Mouse (Mus musculus) R1 (cell line): ENCODE data around the gene Cdyl.
A peak's percentile ranks its signal among the peaks of the same experiment; 100 is the strongest.

Source experiments
- DNase-seq: peaks from one replicate; pipeline ENCODE4 v3.0.0-alpha.2; 2018; ENCODE audit warnings: low read depth, low spot score

The Cdyl gene

DNA sequence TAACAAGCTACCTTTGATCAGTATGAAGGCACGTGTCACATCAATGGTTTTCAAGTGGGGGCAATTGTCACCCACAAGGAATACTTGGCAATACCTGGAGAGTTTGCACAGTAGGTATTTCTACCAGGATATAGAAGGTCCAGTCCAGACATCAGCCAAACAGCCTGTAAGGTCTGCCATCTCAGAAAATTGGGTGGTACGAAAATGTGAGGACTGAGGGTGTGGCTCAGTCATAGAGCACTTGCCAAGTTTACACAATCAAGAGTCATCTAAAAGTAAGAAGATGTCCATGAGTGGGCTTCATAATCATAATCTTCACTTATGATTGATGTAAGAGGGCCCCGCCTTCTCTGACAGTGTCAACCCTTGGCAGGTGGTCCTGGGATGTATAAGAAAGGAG lies 29.9 kb downstream of the Cdyl start:
- DNase-seq, result no peak

DNA sequence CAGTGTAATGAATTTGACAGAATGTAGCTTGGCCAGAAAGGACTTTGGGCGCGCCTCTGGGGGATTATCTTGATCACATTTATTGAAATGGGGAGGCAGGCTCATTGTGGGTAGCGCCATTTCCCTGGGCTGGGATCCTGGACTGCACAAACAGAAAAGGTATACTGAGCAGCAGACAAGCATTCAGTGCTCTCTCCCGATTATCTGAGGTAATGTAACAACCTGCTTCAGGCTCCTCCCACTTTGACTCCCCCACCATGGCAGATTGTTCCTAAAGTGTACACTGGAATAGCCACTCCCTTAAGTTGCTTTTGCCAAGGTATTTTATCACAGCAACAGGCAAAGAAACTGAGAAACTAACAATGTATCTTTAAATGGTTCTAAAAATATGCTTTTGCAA lies 58.0 kb downstream of the Cdyl start:
- DNase-seq, result peak; percentile 13

DNA sequence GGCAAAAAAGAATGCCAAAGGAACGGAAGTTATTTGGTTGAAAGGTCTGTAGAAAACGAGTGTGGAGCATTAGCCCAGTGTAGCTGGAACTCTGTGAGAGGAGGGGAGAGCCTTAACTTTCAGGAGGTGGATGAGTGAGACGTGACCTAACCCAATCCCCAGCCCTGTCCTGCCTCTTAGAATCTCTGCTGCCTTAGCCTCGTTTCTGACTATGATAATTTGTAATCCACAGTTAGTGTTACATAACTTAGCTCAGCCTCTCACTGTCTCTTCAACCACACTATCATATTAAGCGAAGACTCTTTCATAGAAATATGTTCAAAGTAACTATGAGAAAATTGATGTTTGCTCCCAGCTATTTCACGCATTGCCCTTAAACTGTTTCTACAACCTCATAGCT lies 59.9 kb downstream of the Cdyl start:
- DNase-seq, result no peak

DNA sequence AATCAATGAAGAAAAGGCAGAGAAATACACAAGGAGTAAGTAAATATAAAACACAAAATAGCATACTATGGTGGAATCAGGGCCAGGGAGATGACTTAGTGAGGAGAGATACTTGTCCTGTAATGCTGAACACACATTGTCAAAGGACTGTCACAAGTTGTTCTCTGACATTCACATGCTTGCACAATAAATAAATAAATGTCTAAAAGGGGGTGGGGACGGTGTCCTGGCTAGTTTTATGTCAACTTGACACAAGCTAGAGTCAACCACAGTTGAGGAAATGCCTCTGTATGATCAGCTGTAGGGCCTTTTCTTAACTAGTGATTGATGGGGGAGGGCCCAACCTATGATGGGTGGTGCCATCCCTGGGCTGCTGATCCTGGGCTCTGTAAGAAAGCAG lies 63.4 kb downstream of the Cdyl start:
- DNase-seq, result no peak

DNA sequence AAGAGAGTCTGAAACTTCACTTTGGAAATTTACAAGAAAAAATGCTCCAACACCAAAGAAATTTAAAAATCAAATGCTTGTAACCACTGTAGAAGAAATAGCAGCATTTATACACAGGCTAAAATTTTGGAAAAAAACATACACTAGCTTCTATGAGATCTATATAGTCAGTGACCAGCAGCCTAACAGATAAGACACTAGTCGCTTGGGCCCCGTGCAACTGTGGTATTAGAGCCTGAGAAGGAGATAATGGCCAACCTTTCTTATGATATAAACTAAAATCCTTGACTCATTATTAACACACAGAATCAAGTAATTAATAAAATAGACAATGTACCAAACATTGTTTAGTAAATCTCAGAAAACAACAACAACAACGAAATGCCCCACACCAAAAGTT lies 66.4 kb downstream of the Cdyl start:
- no peak for DNase-seq

DNA sequence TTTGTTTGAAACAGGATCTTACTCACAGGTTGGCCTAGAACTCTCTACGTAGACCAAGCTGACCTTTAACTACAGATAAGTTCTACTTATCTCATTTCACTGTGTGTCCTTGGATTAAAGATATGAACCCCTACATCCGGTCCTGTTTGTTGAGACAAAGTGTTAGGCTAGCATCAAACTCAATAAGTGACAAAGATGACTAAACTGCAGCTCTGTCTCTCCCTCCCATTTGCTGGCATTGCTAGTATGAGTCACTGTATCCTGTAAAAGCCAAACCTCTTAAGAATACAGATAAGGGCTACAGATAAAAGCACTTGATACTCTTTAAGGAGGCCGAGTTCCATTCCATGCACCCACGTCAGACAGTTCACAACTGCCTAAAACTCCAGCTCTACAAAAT lies 72.5 kb downstream of the Cdyl start:
- no peak for DNase-seq

DNA sequence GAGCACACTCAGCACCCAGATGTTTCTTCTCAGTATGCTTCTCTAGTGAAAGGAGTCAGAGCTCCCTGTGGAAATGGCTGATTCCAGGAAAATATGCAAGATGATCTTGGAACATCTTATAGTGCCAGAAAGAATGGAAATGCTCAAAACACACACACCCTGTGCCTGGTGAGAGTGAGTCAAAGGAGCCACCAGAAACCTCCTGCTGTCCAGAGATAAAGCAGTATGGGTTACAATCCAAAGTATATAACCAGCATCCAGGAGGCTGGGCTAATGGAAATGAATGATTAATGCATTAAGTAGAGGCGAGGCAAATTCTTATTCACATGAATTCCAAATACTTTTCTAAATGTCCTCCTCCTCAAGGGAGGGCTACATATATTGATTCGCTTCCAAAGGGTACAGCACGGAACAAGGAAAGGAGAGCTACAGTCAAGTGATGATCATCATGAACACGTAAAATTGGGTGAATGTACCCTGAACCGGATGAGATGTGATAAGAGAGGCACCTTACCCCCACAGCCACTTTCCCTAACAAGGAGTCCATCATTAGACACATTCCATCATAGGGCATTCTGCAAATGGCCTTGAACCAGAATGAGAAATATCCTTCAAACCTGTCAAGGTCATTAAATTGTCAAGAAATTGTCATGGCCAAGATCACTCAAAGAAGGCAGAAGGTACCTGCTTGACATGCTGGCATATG lies 73.4 kb downstream of the Cdyl start:
- no peak for DNase-seq

DNA sequence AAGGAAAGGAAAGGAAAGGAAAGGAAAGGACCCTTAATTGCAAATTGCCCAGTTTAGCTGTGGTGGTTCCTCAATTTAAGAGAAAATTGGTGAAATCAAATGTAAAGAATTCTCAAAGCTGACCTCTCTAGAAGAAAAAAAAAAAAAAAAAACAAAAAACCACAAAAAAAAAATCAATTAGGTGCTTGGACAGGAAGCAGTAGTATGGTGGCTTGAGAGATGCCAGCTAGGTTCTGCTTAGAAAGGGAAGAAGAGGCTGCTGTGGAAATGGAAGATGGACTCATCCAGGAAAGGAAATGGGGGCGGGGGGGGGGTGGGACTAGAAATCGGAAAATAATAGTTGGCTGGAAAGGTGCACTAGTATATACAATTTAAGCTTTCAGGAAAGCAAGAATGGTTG lies 77.9 kb downstream of the Cdyl start:
- DNase-seq, result no peak

DNA sequence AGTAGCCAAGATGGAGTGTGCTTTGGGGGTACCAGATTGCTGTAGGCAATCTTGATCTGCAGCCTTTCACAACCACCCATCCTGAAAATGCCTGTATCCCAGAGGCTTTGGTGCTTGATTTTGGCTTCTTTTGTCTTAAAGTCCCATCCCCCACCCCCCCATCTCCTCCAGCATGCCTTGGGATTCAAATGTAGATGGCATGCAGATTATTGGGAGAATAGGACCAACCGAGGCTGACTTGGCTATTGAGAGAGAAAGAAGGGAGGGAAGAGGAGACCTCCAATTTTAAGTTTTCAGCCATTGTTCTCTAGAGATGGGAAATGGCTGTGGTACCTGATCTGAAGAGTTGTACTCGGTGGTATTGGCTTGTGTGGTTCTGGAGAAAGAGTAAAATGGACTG lies 78.6 kb downstream of the Cdyl start:
- peak; percentile 98 for DNase-seq

DNA sequence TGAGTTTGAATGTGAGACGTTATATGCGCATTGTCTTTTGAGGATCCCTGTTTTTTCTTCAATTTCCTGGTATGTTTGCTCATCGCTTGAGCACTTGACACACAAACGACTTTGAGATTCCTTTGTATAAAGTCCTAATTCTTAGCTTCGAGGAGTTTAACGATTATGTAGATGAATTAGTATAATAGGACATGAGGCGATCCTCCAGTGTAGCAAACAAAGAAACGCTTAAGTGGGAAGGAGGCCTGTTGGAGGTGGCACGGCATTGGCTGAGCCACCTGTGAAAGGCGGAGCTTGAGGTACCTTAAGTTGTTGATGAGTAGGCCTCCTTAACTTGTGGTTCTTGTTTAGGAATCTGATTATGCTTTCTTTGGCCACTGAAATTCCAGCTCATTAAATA lies 79.8 kb downstream of the Cdyl start:
- peak; percentile 92 for DNase-seq

DNA sequence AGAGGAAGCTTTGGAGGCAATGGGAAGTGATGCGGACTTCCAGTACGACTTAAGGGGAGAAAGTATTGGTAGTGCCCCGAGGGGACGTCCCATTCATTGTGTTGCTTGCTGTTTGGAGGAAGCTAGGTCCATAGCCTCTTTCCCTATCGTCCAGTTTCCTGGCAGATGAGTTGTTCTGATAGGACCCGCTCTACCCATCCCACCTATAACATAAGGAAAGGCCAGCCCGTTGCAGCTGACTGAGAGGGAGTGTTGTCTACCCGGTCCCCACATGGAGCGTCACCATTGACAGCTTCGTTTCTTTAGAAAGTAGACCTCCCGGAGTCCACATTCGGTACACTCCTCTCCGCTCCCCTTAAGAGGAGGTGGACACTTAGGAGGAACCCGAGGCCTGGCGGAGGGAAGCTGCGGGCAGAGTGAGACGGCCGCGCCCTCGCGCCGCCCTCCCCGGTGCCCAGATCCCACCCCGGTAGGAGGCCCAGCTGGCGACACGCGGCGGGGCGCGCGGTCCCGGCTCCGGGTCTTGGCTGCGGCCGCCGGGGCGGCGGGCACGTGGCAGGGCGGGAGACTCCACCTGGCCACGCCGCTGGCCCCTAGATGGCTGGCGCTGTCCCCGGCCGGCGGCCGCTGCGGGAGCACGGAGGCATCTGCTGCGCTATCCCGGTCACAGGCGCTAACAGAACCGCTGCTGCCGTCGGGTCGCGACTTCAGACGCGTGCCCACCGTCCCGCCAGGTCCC lies 80.8 kb downstream of the Cdyl start:
- peak; percentile 41 for DNase-seq

DNA sequence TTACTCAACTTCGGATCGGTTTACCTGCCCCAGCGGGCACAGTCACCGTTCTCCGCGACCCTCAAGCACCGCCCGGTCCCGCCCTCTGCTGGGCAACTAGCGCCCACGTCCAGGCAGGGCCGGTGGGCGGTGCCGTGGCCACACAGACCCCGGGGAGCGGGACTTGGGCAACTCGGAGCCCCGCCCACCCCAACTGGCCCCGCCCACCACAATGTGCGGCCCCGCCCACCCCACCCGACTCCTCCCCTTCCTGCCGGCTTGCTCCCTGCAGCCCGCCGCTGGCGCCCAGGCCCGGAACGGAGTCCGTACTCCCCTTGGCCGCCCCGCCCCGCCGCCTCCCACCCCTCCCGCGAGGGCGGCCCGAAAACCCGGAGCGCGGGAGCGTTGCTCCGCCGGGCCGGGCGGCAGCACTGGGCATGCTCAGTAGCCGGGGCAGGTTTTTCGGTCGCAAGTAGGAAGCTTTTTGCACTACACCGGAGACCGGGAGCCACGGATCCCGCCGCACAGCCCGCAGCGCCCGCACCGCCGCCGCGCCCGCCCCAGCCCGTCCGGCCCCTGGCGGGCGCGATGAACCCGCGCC lies 81.5 kb downstream of the Cdyl start:
- peak; percentile 81 for DNase-seq

DNA sequence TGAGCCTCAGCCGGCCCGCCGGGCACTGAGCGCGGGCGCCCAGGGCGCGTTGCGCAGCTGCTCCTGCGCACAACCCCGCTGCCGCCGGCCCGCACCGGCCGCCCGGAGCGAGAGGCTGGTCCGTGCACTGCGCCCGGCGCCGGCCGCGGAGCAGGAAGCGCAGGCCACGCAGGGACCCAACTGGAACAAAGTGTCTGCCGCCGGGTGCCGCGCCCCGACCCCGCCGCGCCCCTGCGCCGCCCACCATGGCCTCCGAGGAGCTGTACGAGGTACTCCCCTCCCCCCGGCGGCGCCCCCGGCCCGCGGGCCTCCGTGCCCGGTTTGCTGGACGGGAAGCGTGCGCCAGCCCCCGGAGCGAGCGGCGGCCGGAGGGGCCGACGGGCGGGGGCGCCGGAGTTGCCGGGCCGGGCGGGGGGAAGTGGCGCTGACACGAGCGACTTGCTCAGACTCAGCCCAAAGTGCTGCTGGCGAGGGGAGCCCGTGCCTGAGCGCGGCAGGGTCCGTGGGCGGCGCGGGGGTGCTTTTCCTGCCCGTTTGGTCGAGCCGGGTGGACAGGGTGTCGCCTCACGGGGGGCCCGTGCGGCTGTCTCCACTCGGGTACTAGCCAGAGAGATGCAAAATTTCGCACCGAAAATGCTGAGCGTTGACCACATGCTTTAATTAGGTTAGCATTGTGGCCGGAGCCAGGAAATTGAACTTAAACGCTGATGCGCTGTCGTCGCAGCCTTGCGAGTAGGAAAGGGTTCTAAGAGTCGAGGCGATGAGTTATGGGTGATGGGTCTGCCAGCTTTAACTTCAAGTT lies 82.2 kb downstream of the Cdyl start:
- peak; percentile 34 for DNase-seq

DNA sequence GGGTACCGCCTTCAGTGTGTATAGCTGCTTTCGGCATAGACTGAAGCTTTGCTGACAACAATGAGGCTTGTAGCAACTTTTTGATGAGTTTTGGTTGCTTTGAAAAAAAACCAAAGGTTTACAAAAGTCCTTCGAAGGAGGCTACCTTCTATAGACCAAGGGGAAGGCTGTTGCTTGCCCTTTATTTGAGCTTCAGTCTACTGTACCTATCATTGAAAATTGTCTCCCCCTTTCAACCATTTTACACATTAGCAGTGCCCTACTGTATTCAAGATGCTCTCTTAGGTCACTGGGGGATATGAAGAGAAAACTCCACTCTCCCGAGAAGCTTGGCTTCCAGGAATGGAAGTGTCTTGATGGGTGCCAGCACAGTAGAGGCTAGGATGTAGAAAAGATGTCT lies 83.1 kb downstream of the Cdyl start:
- DNase-seq, result no peak

DNA sequence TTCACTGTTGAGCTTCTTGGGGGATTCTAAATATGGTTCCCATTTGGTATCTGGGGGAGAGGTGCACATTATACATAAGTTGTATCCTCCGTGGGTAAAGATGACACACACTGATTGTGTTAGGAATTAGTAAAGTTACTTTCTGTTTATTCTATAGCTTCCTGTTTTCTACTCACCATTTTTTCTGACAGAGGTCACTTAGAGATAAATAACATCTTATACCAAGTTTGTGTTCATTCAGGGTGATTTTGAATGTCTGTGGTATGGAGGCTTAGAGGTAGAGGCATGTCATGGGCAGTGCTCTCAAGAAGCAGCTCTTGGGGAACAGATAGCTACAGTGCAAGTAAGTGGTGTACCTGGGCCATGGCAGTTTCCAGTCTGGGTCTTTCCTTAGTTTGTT lies 83.6 kb downstream of the Cdyl start:
- no peak for DNase-seq

DNA sequence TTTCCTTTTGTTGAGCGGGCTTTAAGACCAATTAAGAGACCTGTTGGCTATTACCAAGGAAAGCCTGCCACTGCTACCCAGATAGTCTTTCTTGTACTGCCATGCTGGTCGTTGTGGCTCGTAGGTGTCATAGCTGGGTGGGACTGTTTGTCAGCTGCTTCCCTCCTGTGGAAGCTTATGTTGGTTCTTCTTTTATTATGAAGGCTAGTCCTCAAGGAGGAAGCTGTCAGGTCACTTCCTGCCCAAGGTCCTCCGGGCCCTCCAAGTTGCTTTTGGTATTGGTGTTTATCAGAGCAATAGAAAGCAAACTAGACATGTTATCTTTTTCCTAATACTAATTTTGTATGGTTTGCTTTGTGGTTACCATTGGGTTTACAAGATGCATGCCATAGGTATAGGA lies 89.6 kb downstream of the Cdyl start:
- DNase-seq, result no peak

DNA sequence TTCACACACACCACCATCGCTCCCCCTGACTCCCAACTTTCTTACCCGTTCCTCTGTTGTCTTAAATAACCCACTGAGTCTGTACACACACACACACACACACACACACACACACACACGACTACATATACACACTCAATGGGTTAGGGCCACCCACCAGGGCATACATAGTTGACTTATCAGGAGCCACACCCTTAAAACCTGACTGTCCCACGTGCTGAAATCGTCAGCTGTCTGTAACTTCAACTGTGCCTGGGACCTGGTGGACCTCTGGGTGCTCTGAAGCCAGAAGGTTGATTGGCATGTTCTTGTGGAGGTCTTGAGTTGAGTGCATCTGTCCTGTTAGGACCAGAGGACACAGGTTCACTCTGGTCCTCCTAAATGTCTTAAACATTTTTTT lies 90.0 kb downstream of the Cdyl start:
- DNase-seq, result no peak

DNA sequence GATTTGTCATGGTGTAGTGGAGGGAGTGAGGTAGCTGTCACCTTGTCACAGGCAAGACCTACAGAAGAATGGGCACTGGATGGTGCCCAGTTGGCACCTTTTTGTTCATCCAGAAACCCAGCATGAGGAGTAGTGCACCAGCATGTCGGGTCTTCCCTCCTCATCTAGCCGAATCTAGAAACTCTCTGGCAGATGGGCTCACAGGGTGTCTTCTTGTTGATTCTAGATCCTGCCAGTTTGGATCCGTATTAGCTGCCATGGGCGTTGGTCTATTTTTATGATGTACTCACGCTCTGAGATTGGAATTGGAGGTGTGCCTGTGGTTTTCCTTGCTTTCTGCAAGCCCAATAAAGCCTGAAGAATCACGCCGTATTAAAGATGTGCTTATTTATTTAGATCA lies 92.4 kb downstream of the Cdyl start:
- no peak for DNase-seq

DNA sequence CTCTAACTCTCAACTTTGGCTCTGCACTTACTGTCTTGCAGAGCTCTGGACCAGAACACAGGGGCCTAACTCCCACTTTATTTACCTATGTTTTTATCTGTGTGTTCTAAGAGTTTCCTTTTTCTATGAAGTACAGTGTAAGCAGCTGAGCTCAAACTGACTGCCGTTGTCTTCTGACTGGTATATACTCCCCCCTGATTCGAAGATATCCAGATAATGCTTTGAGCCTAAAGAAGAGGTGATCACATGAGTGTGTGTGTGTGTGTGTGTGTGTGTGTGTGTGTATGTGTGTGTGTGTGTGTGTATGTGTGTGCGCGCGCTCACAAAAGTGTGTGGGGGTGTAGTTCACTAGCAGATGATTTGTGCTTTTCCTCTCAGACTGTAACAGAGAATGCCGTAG lies 95.4 kb downstream of the Cdyl start:
- DNase-seq, result no peak

DNA sequence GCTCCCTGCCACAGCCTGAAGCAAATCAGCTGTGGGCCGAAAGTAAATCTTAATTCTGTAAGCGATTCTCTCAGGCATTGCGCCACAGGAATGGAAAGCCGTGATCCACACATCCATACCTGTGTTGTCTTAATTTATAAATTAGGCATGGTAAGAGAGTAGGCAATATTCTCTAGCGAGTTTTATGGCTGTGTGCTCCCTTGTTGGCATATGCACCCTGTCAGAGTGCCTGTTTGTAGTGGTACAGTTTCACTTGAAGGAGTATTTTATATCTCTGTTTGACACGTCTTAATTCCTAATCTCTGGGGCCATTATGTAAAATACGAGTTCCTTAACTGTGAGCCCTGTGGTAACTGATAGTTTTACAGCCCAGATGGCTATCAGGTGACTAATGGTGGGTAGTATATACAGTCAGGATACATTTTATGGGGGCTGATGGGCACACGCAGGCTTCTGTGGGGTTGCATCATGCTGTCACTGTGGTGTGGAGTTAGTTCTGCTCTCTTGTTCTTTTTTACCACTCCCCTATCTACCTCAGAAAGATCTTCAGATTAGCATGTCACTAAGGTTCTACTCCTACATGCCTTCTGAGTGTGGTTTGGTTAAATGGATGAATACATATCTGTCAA lies 96.1 kb downstream of the Cdyl start:
- no peak for DNase-seq

DNA sequence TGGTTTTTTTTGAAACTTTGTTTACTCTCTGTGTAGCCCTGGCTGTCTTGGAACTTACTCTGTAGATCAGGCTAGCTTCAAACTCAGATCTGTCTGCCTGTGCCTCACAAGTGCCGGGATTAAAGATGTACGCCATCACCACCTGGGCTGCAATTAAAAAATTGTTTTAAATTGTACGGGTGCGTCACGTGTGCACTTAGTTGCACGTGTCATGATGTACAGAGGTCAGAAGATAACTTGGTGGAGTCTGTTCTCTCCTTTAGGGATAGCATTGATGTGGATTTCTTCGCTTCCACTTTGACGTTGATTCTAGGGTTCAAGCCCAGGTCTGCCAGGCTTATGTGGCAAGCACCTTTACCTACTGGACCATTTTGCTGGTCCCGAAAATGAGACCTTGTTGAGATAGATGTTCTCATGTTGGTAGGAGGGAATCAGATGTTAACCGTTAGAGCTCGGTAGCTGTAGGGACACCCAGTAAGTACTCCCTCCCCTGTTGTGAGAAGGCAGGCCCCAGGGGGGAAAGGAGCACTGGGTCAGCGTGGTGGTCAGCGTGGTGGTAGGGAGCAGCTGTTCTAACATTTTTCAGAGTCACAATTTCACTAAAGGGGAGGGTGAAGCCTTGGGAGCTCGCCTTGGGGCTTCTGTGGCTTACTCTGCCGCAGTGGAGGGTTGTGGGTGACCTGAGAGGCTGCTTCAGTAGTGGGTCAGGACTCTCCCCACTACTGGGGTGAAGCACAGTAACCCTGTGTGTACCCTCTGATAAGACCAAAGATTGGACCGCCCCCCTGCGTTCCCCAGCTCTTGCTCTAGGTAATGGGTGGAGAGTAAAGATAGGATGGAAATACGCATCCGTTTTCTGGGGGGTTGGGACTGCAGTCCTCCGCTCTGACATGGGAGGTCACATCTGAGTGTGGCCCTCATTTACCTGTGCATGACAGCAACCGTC lies 97.0 kb downstream of the Cdyl start:
- no peak for DNase-seq
